Mouse (Mus musculus) MEL (cell line): ENCODE data around the gene Tmem266.

Experiments used
- CTCF ChIP-seq, 3 experiments: IDR thresholded peaks in 2 of 3; conservative IDR thresholded peaks in 1 of 3; 2 replicates each; pipeline ENCODE4 v1.5.1; 2011 to 2012; ENCODE audit warnings: low read length in 3 of 3, low read depth in 2 of 3, mild to moderate bottlenecking in 2 of 3, improper control_type of control experiment in 1 of 3, inconsistent platforms in 1 of 3, mixed read lengths in 1 of 3, moderate library complexity in 1 of 3; ENCODE audit not compliant: control insufficient read depth in 1 of 3, insufficient read depth in 1 of 3, poor library complexity in 1 of 3, severe bottlenecking in 1 of 3
- E2F4 ChIP-seq: IDR thresholded peaks from 2 replicates; pipeline ENCODE4 v1.6.1; 2011; ENCODE audit warnings: low read depth, low read length, improper control_type of control experiment, borderline replicate concordance
- EP300 ChIP-seq, 2 experiments: IDR thresholded peaks; 2 replicates each; pipeline ENCODE4 v1.6.1; 2011; ENCODE audit warnings: improper control_type of control experiment in 2 of 2, low read length in 2 of 2, low read depth in 1 of 2, mild to moderate bottlenecking in 1 of 2
- GATA1 ChIP-seq: IDR thresholded peaks from 2 replicates; pipeline ENCODE4 v1.6.1; 2011; ENCODE audit warnings: low read depth, low read length, improper control_type of control experiment
- MAX ChIP-seq: IDR thresholded peaks from 2 replicates; pipeline ENCODE4 v1.6.1; 2011; ENCODE audit warnings: low read length, improper control_type of control experiment
- NRF1 ChIP-seq: IDR thresholded peaks from 2 replicates; pipeline ENCODE4 v1.6.1; 2014; ENCODE audit warnings: low read depth, mild to moderate bottlenecking, inconsistent platforms, low read length, improper control_type of control experiment, moderate library complexity; ENCODE audit not compliant: poor library complexity, insufficient read depth, severe bottlenecking
- POLR2A ChIP-seq, 2 experiments: IDR thresholded peaks; 2 replicates each; pipeline ENCODE4 v1.6.1; 2011 to 2012; ENCODE audit warnings: low read length in 2 of 2, mild to moderate bottlenecking in 2 of 2, control low read depth in 1 of 2, improper control_type of control experiment in 1 of 2, low read depth in 1 of 2, moderate library complexity in 1 of 2; ENCODE audit not compliant: control insufficient read depth in 1 of 2, insufficient read depth in 1 of 2, poor library complexity in 1 of 2
- USF1 ChIP-seq: IDR thresholded peaks from 2 replicates; pipeline ENCODE4 v1.6.1; 2014; ENCODE audit warnings: low read depth, mild to moderate bottlenecking, inconsistent platforms, low read length, improper control_type of control experiment, moderate library complexity
- ZC3H11A ChIP-seq: IDR thresholded peaks from 2 replicates; pipeline ENCODE4 v1.6.1; 2012; ENCODE audit warnings: low read depth, mild to moderate bottlenecking, inconsistent platforms, low read length, improper control_type of control experiment

DNA sequence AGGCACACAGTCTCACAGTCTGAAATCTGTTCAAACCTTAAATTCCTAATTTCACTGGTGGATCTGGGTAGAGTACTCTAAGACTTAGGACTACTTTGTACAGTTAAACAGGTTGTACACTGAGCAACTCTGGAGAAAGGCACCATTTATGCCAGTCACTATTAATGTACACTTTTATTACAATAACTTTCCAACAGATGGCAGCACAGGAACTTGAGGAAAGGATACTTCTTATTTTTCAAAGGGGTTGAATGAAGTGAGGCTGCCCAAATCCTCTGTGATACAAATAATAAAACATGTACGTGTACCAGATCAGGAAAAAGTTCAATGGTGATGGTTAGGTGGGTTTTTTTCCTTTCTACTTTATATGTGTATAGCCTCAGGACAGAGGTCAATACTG, 141.7 kb downstream of the Tmem266 start:
- TF ChIP-seq ZC3H11A (no peak), CTCF (IDR thresholded peaks at IDR 0.05 in 2 of 3, conservative IDR thresholded peaks at IDR 0.05 in 1 of 3; ENCODE audit: control insufficient read depth in 1 of 3, insufficient read depth in 1 of 3, low read depth in 2 of 3, low read length in 3 of 3, poor library complexity in 1 of 3, severe bottlenecking in 1 of 3) (peak in 2 of 3 experiments; percentile 12 to 59; a peak in 3 of 6 replicates), E2F4 (no peak), EP300 (IDR thresholded peaks at IDR 0.05; ENCODE audit: low read depth in 1 of 2, low read length in 2 of 2) (no peak), POLR2A (IDR thresholded peaks at IDR 0.05; ENCODE audit: control insufficient read depth in 1 of 2, insufficient read depth in 1 of 2, low read depth in 1 of 2, low read length in 2 of 2, poor library complexity in 1 of 2) (no peak), USF1 (no peak), NRF1 (no peak), MAX (no peak), GATA1 (no peak)
